Mouse (Mus musculus) thymus, postnatal 10 days (tissue): ENCODE data around the gene Tnfsf11.

Source experiments
- DNase-seq, 2 experiments: peaks; one replicate each; pipeline ENCODE4 v3.0.0; 2021; ENCODE audit warnings: low spot score in 2 of 2

The Tnfsf11 gene

DNA sequence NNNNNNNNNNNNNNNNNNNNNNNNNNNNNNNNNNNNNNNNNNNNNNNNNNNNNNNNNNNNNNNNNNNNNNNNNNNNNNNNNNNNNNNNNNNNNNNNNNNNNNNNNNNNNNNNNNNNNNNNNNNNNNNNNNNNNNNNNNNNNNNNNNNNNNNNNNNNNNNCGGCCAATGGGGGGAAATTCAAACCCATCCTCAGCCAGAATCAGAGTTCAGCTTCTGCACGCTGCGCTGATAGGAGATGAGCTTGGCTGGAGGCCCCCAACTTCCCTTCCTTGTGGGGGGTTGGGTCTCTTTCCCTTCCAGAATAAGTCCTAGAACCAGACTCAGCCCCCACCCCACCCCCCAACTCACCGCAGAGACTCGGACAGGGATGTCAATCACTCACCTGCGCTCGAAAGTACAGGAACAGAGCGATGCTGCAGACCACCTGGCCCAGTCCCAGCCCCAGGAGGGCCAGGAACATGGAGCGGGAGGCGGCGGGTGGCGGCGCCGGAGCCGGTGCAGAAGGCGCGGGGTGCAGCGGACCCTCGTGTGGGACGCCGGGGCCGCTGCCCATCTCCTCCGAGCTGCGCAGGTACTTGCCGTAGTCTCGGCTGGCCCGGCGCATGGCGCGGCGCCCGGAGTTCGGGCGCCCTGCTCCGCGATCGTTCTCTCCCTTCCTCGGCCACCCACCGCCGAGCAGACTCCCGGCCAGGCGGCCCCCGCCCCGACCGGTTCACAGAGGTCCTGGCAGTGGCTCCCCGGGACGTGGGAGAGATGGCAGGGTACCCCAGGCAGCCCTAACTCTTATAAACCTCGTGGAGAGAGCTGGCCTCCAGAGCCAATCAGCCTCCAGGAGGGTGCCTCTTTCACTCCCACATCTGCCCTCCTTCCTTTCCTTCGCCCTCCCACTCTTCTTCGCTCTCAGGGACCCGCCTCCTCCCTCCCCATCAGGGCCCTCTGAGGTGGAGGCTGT is at the start of gene Tnfsf11:
Tnfsf11 (minus strand) TSS at position 758 of the 952 bp plus-strand sequence.
- peak; percentile 28 to 34 for DNase-seq

DNA sequence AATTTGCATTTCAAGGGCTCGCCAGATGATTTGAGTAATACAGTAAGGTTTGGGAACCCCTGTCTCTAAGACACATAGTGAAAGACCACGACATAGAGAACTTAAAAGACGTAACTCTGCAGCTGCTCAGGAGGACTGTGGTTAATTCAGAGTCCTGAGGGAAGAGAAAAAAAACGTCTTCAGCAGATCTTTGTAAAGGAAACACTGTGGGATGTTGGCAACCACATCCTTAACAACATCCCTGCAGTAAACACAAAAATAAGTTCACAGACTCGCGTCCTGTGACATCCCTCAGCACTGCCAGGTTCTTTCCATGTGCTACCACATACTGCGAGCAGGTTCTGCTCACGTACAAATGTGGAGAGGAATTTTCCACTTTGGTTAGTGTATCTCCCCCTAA is 48.9 kb upstream of the Tnfsf11 start:
- DNase-seq: peak; percentile 11 to 29

DNA sequence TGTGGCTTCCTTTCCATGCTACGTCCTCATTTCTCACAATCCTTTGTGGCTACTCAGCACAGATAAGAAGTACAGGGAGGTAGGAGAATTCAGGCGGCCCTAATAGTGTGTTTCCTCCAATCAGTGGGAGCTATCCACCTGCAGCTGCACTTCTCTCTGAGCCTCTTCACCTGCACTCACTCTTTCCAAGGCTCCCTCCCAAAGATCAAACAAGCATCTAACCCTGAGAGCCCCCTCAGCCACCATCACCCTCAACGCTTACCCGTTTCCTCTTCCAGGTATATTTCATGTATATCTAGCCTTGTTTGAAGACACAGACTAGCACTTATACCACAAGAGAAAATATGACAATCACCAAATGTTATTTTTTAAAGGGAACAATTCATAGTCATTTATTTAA is 47.5 kb upstream of the Tnfsf11 start:
- peak; percentile 39 to 40 for DNase-seq

DNA sequence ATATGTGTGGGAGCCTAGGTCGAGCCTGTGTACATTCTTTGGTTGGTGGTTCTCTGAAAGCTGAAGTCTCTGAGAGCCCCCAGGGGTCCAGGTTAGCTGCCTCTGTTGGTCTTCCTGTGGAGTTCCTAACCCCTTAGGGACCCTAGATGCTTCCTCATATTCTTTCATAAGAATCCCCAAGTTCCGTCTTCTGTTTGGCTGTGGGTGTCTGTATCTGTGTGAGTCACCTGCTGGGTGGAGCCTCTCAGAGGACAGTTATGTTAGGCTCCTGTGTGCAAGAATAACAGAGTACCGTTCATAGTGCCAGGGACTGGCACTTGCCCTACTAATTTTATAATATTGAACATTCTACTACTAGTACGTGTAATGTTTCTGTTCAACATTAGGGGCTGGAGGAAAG is 45.0 kb upstream of the Tnfsf11 start:
- no peak for DNase-seq

DNA sequence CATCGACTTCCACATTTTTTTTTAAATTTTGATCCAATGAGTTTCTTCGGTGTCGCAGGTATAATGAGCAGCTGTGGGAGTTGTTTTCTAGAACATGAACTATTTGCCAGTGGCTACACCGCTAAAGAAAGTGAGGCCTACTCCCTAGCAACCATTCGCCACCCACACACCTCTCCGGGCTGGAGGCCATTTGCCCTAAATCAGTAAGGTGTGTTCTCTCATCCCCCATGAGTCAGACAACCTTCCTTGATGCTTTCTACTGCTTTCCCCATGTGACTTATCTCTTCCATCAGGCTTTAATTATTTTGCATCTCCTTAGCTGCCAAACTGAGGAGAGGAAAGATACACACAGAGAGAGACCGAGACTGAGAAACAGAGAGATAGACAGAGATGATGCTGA is 43.7 kb upstream of the Tnfsf11 start:
- DNase-seq: no peak

DNA sequence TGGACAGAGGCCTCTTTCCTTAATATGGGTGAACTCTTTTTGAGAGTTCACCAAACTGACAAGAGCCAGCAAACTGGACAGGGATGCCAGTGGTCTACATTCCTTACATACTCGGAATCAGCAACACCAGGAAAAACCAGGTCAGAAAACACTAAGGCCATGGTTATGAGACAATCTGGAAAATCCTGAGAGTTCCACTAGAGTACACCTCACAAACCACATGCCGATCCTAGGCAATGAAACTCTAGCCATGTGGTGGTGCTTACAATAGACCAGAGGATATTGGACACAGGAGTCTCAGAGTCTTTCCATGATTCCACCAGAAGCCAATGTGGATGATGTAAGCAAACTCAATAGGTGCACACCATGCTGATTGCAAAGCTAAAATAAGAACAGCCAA is 39.9 kb upstream of the Tnfsf11 start:
- DNase-seq: no peak

DNA sequence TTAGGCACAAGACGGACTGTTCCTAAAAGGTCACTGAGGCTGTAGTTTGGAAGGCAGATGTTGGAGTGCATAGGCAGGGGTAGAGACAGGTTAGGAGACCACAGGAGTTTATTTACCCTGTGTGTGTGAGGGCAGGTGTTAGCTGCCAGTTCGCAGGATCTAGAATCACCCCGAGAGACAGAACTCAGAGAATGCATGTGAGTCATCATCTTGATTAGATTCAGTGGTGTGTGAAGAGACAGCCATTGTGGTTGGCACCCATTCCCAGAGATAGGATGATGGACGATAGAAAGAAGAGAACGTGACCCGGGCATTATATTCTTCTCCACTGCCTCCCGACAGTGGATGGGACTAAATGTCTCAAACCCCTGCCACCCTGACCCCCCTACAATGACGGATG is 35.2 kb upstream of the Tnfsf11 start:
- DNase-seq: no peak

DNA sequence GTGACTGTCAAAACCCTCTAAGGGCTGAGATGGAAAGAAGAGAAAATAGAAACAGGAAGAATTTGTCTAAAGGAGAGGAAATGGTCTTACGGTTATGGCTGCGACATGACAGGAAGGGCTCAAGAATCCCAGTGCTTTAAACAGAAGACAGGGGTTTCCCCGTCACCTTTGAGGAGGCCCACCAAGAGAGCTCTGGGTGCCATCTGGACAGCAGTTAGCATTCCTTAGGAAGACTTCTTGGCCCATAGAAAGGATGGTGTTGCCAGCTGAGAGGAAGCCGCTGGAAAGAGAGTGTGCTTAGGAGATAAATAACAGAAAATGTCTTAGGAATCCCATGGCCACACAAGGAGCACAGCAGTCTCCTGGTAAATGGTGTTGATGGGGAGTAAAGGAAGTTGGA is 34.3 kb upstream of the Tnfsf11 start:
- DNase-seq: no peak

DNA sequence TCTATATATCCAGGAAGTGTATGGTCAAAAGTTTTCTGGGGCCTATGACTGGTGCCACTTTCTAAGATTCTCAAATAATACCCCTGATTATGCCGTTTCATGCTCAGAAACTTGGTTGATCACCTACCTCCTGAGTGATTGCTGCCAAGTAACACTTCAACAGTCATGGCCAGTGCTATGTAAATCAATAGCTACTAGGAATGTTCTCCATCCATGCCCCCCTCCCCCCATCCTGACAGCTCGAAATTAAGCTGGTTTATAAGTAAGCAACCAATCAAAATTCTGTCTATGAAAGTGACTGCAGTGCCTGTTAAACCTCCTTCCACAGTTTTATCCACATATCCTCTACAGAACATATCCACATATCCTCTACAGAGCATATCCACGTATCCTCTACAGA is 25.5 kb upstream of the Tnfsf11 start:
- no peak for DNase-seq

DNA sequence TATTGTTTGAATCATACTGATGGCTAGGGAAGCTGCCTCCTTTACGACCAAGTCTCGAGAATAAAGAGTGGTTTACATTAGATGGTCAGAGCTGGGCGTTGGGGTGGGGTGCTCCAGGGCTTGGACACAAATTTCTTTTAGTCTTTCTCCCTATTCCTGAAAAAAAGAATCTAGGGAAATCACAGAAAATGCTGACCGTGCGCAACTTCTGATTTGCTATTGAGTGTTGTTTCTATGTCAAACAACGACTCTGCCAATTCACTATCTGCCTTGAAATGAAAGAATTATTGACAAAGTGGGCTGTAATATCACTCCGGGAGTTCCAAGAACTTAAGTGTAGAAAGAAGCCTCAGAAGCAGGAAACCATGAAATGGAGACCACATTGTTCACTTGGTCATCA is 23.5 kb upstream of the Tnfsf11 start:
- no peak for DNase-seq

DNA sequence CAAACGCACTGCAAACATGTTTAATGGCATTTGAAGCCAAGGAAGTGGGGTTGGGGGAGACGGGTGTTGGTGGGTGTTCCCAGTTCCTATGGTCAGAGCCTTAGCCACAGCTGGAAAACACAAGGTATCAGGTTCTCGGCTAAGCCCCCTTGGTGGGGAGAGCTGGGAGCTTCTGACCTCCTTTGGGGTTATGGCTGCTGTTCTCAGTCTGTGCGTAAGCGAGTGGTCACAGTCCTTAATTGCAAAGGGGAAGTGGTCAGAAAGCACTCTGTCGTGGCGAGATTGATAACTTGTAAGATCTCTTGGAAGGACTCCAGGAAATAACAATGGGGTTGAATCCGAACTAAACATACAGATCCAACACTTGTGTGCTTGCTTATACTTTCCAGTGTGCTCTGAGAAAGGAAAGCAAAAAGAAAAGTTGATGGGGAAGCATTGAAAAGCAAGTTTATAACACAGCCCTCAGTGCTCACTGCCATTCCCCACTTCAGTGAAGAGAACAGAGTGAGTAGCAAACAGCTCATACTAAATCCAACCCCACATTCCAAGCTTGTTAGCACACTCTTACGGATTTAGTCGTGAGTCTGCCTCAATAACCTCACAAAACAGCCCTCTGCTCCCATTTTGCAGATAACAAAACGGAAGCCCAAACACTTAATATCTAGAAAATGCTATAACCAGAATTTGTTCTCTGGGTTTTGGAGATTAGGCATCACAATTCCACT is 22.9 kb upstream of the Tnfsf11 start:
- no peak for DNase-seq

DNA sequence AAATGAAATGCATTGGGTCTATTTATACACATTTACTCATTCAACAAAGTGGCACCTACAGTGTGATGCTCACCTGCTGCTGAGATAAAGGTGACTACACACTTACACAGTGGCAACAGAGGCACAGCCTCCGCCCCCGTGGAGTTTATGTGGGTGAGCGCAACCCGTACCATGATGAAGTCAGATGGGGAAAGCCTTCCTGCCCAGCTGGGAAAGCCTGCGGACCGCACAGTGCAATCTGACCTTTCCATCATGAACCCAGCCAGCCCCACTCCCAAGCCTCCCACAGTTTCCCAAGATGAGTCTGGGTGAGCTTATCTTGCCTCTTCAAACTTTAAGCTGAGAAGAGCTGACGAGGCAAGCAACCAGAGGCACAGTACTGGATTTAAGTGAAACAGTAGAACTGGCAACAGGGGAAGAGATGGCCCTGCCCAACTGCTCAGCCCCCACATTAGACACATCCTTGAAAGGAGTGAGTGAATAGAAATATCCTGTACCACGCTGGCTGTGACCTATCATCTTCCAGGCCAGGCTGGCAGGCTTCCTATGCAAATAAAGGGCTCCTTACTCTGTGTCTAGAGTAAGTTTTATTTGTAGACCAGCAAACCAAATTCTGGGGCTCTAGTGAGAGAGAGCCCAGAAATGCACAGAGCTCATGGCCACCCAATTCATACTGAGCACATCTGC is 22.1 kb upstream of the Tnfsf11 start:
- no peak for DNase-seq

DNA sequence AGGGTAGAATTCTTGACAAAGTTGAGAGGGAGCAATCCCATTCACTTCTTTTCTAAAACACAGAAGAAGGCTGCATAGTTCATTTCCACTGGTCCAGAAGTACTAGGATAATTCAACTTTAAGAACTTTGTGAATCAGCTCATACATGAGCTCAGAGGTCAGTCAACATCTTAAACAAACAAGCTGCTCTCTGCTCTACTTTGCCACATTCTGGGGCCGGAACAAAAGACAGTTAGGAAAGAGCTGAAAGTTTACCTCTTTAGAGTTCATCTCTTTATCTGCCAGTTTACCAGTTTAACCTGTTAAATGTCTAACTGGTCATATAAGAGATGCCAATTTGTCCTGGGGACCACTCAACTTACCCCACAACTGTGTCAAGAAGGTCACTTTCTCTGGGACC is 15.5 kb upstream of the Tnfsf11 start:
- no peak for DNase-seq

DNA sequence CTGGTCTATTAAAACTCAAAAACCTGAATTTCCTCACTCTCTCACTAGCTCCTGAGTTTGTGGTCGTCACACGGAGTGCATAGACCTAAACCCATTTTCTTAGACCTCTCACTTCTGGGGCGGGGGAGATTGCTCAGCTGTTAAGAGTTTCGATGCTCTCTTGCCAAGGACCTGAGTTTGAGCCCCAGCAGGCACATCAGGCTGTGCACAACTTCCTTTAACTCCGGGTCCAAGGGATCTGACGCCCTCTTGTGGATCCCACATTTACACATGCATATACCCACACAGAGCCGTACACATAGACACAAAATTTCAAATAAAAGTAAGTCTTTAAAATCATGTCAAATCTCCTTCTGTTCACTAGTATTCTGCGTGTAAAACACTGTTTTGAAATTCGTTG is 15.1 kb upstream of the Tnfsf11 start:
- no peak for DNase-seq

DNA sequence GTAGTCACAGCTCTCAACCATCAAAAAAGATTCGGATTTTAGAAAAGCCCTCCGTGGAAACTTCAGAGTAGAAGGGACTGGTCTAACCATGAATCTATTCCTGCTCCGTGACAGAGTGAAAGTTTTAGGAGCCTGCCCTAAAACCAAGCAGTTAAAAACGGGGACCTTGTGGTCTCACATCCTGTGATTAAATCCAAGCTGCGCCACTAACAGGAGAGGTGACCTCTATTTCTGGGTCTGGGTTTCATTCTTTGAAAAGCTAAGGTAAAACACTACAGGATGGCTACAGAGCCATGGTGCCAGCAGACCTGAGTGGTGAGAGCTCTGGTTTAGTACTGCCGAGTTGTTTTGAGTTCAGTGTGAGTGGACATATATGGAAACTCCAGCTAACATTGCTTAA is 12.4 kb upstream of the Tnfsf11 start:
- DNase-seq: no peak

DNA sequence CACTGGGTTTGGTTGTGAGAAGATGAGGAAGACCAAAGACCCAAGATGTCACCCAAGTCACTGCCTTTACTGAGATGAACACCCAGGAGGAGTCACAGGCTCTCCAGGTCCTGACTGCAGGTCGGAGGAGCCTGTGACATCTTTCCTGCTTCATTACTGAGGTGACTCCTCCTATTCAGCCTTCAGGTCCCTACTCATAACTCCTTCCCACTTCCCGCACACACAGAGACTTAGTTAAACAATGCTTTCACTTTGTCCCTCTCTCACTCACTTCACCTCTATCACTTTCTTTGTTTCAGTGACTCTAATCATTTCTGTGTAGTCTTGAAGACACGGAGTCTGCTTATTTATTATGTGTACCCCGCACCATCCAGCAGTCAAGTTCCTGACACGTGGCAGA is 11.7 kb upstream of the Tnfsf11 start:
- DNase-seq: no peak

DNA sequence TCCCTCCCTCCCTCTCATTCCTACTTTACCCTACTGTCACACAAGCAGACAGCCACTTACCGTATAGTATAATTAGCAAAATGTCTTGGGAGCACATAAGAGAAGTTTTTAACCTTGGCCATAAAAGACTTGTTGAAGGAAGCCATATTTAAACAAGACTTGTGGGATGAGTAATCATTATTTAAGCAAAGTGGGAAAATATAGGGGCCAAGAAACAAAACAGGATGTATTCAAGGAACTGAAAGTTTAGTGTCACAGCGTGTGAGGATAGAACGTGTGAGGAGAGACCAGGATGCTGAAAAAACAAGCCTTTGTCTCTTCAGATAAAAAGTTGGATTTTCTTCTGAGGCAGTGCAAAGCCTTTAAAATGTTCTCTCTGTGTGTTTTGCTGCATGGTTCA is 11.2 kb upstream of the Tnfsf11 start:
- DNase-seq: no peak

DNA sequence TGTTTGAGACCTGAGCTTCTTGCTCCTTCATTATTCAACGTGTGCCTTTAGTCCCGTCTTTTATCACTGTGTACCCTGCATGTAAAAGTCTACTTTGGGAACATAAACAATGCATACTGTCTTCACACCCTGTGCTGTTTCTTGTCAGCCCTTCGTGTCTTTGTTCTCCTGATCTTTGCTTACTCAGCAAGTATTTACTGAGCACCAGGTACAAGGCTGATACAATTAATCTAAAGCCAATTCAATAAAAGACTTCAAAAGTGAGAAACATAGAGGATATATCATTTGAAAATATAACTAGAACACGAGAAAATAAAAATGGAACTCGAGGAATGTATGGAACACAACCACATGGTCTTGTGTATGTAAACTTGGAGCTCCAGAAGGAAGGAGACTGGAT is 9.8 kb upstream of the Tnfsf11 start:
- DNase-seq: no peak

DNA sequence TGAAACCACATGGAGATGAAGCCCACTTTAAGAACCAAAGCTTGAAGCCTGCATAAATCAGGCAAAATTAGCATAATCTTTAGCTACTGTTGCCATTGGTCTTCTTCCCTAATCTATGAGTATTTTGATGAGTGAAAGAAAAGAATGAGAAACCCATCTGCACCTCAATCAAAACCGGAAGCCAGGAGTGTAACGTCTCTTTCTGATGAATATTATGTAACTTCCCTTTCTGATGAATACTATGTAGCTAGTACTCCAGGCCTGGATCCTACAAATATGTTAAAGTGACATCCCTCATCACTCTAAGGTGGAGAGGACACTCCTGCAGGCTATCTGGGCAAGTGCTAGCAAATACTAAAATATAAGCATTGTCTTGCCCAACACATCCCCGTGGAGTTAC is 6.9 kb downstream of the Tnfsf11 start:
- DNase-seq: no peak

DNA sequence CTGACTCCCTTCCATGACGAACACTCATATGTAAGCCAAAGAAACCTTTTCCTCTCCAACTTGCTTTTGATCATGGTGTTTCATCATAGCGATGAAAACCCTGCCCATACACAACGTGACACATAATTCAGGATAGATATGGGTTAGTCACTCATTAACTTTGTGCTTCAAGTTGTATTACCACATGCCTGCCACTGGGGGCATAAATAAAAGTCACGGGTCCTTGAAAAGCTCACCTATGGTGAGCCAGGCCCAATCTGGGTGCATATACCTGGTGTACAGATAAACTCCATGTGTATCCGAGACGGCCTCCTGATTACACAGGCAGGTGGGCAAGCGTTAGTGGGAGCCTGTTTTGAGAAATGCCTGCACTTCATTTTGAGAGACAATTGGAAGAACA is 15.2 kb downstream of the Tnfsf11 start:
- peak in 1 of 2 experiments; percentile 16 for DNase-seq

DNA sequence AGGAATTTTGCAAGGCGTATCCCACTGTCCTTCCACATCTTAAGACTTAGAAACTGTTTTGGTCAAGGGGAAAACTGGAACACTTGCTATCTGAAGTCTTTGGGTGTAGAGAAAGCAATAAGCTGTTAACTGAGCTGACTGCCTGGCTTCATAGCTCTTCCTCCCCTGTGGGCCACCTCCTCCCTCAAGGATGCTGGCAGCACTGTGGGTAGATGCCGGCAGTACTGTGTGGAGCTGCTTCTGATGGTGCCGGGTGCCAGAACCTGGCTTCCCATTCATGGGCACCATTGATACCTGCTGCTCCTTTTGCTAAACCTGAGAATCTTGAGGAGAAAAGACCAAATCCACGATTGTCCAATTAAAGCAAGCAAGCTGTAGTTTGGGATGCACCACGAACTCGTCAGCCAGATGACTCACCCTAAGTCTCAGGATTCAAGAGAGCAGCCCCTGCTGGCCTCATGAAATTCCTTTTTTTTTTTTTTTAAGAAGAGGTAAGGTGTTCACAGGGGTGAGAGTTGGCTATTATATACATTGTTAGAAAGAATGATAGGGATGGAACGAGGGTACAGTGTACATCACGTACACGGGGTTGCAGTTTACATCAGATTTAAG is 17.8 kb downstream of the Tnfsf11 start:
- no peak for DNase-seq

DNA sequence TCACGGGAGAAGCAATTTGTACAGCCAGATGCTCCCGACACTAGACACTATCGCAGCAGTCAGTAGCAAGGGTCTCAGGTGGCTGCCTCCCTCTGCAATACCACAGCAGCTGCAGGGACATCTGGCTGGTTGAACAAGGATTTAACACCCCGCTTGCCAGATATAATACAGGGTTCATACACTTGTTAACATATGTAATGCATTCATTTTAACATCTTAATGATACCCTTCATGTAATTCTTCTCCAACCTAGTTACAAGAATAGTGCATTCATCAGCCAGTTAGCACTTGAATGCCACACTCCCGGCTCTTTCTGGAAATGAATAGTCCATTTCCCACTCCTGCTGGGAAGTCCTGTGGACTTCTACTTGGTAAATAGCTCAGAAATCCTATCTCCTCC is 18.9 kb downstream of the Tnfsf11 start:
- DNase-seq: no peak
